Mouse (Mus musculus) small intestine, adult 2 months (tissue): ENCODE data around the gene Rbm20.

Experiments used
- CTCF ChIP-seq: fragments of 200-500 bp; IDR thresholded peaks from 2 replicates; pipeline ENCODE4 v1.5.1; 2012; ENCODE audit warnings: low read depth, mild to moderate bottlenecking, control low read depth, inconsistent platforms, low read length, moderate library complexity, mixed read lengths; ENCODE audit not compliant: insufficient replicate concordance, insufficient read length; ENCODE audit errors: extremely low read depth
- POLR2A ChIP-seq: fragments of 200-500 bp; IDR thresholded peaks from 2 replicates; pipeline ENCODE4 v1.6.1; 2012; ENCODE audit warnings: low read depth, mild to moderate bottlenecking, control low read depth, inconsistent platforms, low read length, moderate library complexity

DNA sequence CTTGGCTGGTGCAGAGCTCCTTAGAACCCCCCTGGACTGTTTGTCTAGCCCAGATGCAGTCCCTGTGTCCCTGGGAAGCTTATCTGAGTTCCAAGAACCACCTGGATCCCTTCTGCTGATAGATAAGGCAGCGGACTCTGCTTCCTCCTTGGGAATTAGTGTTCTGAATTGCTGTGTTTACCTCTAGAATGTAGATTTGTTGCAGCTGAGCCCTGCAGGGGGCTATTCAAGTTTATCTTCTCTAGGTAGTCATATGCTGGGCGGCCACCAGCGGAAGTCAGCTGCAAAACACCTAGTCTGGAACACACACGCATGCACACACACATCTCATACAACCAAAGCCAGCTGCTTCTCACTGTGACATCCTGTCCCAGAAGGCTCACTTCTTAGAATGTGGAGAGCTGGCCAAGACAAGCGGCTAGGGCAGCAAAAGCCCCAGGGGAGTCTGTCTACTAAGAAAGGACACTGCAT is 213.7 kb downstream of the Rbm20 start:
- no peak for TF ChIP-seq CTCF
- TF ChIP-seq POLR2A = no peak
